Mouse (Mus musculus) G1E (cell line): ENCODE measurements around the gene Sh3bgrl2.

Source experiments
- CTCF ChIP-seq: IDR thresholded peaks from 2 replicates; pipeline ENCODE4 v1.5.1; 2012; ENCODE audit warnings: low read depth, low read length, inconsistent platforms, mixed read lengths
- GATA1 ChIP-seq: IDR thresholded peaks from 2 replicates; pipeline ENCODE4 v1.6.1; 2012; ENCODE audit warnings: borderline replicate concordance, low read length, inconsistent platforms, mixed read lengths
- GATA2 ChIP-seq: IDR thresholded peaks from 2 replicates; pipeline ENCODE4 v1.6.1; 2012; ENCODE audit warnings: low read depth, low read length, inconsistent platforms, borderline replicate concordance
- TAL1 ChIP-seq: conservative IDR thresholded peaks from 2 replicates; pipeline ENCODE4 v1.6.1; 2012; ENCODE audit warnings: low read depth, low read length, inconsistent platforms, mixed read lengths

DNA sequence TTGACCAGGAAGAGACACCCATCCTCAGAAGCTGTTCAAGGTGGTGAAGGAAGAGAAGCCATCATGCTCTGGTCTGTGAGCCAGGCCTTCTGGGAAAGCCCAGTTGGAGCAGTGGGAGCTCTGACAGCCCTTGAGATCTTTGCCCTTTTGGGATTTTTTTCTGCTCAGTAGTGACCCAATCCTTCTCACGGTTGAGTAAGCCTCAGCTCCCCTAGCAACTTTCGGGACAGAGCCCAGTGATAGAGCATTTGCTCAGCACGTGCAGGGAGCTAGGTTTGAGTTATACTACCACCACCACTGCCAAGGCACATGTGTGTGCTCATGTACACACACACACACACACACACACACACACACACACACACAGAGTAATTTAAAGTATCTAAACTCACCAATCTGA lies 131.5 kb downstream of the Sh3bgrl2 start:
- TF ChIP-seq CTCF, result no peak
- TF ChIP-seq GATA2, result no peak
- no peak for TF ChIP-seq GATA1
- TF ChIP-seq TAL1, result no peak
